16 mouse cellular contexts compared by ENCODE assay signal in genomic region chr3:158886732-158887386, GRCm38 (mm10).
DNase-seq lines count a peak whose midpoint lies in the region; ATAC-seq and TF ChIP-seq lines count a peak whose summit lies in the region.
"Had no signal": no experiment of that assay in that cellular context is flagged by ENCODE, and none has a peak within 500 bp of the region (broad histone marks: within the 10 kb centered on the region; RNA-seq: fewer than 3 reads in every experiment).

No protein-coding gene starts in this region.

- DNase-seq in left cerebral cortex, adult 11 months (ENCODE audit: low spot score), result peak; percentile 22
- no peak for DNase-seq in left cerebral cortex, postnatal 36 days (ENCODE audit: low spot score in 2 of 2)
- peak; percentile 1 for DNase-seq in R1 (ENCODE audit: low read depth, low spot score)
- DNase-seq in brain, embryonic 14.5 days (ENCODE audit: low read depth), result peak; percentile 78
- peak; percentile 4 to 7 for DNase-seq in layer of hippocampus, adult 8-10 months (ENCODE audit: low spot score in 2 of 2)
- DNase-seq in ovary, postnatal 36 days (ENCODE audit: low spot score), result no peak
- DNase-seq in lung, postnatal 0 days (ENCODE audit: low spot score), result no peak
- DNase-seq: cerebellum, adult 11-12 months; gastrocnemius, postnatal 25 days; kidney, adult 8-10 months had no signal

- H3K27me3 ChIP-seq in kidney, embryonic 14.5 days (ENCODE audit: control insufficient read depth, insufficient read depth, low read length), result no peaks in the 10 kb centered on the region
- no peaks in the 10 kb centered on the region for H3K27me3 ChIP-seq in lung, postnatal 0 days (replicated peaks; ENCODE audit: insufficient read depth, low read length)
- H3K27me3 ChIP-seq: embryonic facial prominence, embryonic 13.5 days; heart, embryonic 13.5 days; liver, embryonic 12.5 days; neural tube, embryonic 13.5 days had no signal

- no peaks in the 10 kb centered on the region for H3K36me3 ChIP-seq in kidney, embryonic 14.5 days (ENCODE audit: control insufficient read depth, insufficient read depth, low read length)
- no peaks in the 10 kb centered on the region for H3K36me3 ChIP-seq in lung, postnatal 0 days (ENCODE audit: insufficient read depth, low read length)
- H3K36me3 ChIP-seq: embryonic facial prominence, embryonic 13.5 days; heart, embryonic 13.5 days; liver, embryonic 12.5 days; neural tube, embryonic 13.5 days had no signal

- no peak overlapping the region for H3K4me3 ChIP-seq in kidney, embryonic 14.5 days (ENCODE audit: low read length)
- H3K4me3 ChIP-seq in lung, postnatal 0 days (ENCODE audit: low read depth, low read length), result no peak overlapping the region
- H3K4me3 ChIP-seq: embryonic facial prominence, embryonic 13.5 days; heart, embryonic 13.5 days; liver, embryonic 12.5 days; neural tube, embryonic 13.5 days had no signal

- intact Hi-C loops in left cerebral cortex, postnatal 36 days (cut with DNase I), result loop anchor here (5.0 kb wide), 2 partner anchors 145 to 325 kb away; partner anchors contain the start of gene Lrrc7

- no peak overlapping the region for H3K9ac ChIP-seq in kidney, embryonic 14.5 days (ENCODE audit: low read depth, low read length)
- H3K9ac ChIP-seq in lung, postnatal 0 days (replicated peaks; ENCODE audit: low read depth), result no peak overlapping the region
- H3K9ac ChIP-seq: embryonic facial prominence, embryonic 13.5 days; heart, embryonic 13.5 days; liver, embryonic 12.5 days; neural tube, embryonic 13.5 days had no signal

- no peaks in the 10 kb centered on the region for H3K4me1 ChIP-seq in kidney, embryonic 14.5 days (ENCODE audit: control insufficient read depth, insufficient read depth, low read length)
- H3K4me1 ChIP-seq in lung, postnatal 0 days (ENCODE audit: insufficient read depth, low read depth, low read length), result no peaks in the 10 kb centered on the region
- H3K4me1 ChIP-seq: embryonic facial prominence, embryonic 13.5 days; heart, embryonic 13.5 days; liver, embryonic 12.5 days had no signal

- TF ChIP-seq CTCF in brain, embryonic 14.5 days (IDR thresholded peaks at IDR 0.05; ENCODE audit: borderline replicate concordance, extremely low read depth, insufficient read depth, insufficient read length), result no peak
- TF ChIP-seq CTCF in lung, postnatal 0 days (IDR thresholded peaks at IDR 0.05), result no peak

- TF ChIP-seq POLR2A in brain, embryonic 14.5 days (IDR thresholded peaks at IDR 0.05; ENCODE audit: borderline replicate concordance, extremely low read depth, insufficient read depth, insufficient read length, poor library complexity, severe bottlenecking), result no peak

- no peak overlapping the region for H3K4me2 ChIP-seq in kidney, embryonic 14.5 days (replicated peaks; ENCODE audit: low read depth, low read length)
- no peak overlapping the region for H3K4me2 ChIP-seq in lung, postnatal 0 days (replicated peaks; ENCODE audit: low read depth, low read length)
- H3K4me2 ChIP-seq: embryonic facial prominence, embryonic 13.5 days; heart, embryonic 13.5 days; liver, embryonic 12.5 days; neural tube, embryonic 13.5 days had no signal

- no peak for ATAC-seq in kidney, embryonic 14.5 days (ENCODE audit: low FRiP score, low TSS enrichment)
- no peak for ATAC-seq in lung, postnatal 0 days
- ATAC-seq: CD4-positive, CD25-positive, alpha-beta regulatory T cell, adult 4 months; liver, embryonic 12.5 days had no signal

- 62% methylated on average over 1 of the region's 1 CpGs for WGBS in kidney, embryonic 14.5 days
- 32% methylated on average over 1 of the region's 1 CpGs for WGBS in lung, postnatal 0 days

- H3K9me3 ChIP-seq in kidney, embryonic 14.5 days (ENCODE audit: control insufficient read depth, low read length), result no peaks in the 10 kb centered on the region
- H3K9me3 ChIP-seq in lung, postnatal 0 days (ENCODE audit: low read length), result no peaks in the 10 kb centered on the region
- H3K9me3 ChIP-seq: embryonic facial prominence, embryonic 13.5 days; heart, embryonic 13.5 days; liver, embryonic 12.5 days; neural tube, embryonic 13.5 days had no signal

- TF ChIP-seq EP300 in lung, postnatal 0 days (IDR thresholded peaks at IDR 0.05), result no peak

- H3K27ac ChIP-seq in kidney, embryonic 14.5 days (ENCODE audit: low read depth, low read length), result no peak overlapping the region
- no peak overlapping the region for H3K27ac ChIP-seq in lung, postnatal 0 days (ENCODE audit: low read length)
- H3K27ac ChIP-seq: embryonic facial prominence, embryonic 13.5 days; heart, embryonic 13.5 days; liver, embryonic 12.5 days; neural tube, embryonic 13.5 days had no signal

Comparison
In these comparisons a context has a peak if more than half of its experiments do, and no peak if none do; other contexts are left out.
1. DNase-seq: peak in left cerebral cortex, adult 11 months (single experiment), R1 (single experiment), brain, embryonic 14.5 days (single experiment) and layer of hippocampus, adult 8-10 months (2 of 2); none in left cerebral cortex, postnatal 36 days (0 of 2), ovary, postnatal 36 days (single experiment) and lung, postnatal 0 days (single experiment).